Mouse (Mus musculus) forebrain, embryonic 11.5 days (tissue): ENCODE data around the gene Exoc2. TPM values are rescaled to one million over a fixed set of nuclear protein-coding genes. Genes with fewer than 3 reads are reported as not detected.

Experiments
- ATAC-seq: fragments of 200-750 bp; cut with Nextera tagmentation; replicated peaks from 2 replicates; pipeline ENCODE4 v1.8.0; 2017; ENCODE audit warnings: moderate TSS enrichment; ENCODE audit not compliant: low FRiP score
- DNase-seq: peaks from one replicate; pipeline ENCODE4 v3.0.0-alpha.2; 2017; ENCODE audit warnings: low spot score
- H3K27ac ChIP-seq: fragments of 300-500 bp; sonication (generic); 2 replicates; pipeline ENCODE4 v1.5.1; 2014; ENCODE audit warnings: low read depth, low read length
- H3K27me3 ChIP-seq: fragments of 300-500 bp; sonication (generic); 2 replicates; pipeline ENCODE4 v1.6.1; 2014; ENCODE audit warnings: mild to moderate bottlenecking, low read length, mixed read lengths; ENCODE audit not compliant: control insufficient read depth, insufficient read depth
- H3K36me3 ChIP-seq: fragments of 300-500 bp; sonication (generic); 2 replicates; pipeline ENCODE4 v1.6.1; 2014; ENCODE audit warnings: mild to moderate bottlenecking, low read length, moderate library complexity, mixed read lengths; ENCODE audit not compliant: control insufficient read depth, insufficient read depth
- H3K4me1 ChIP-seq: fragments of 300-500 bp; sonication (generic); replicated peaks from 2 replicates; pipeline ENCODE4 v1.6.1; 2014; ENCODE audit warnings: low read length, mixed read lengths; ENCODE audit not compliant: control insufficient read depth, insufficient read depth
- H3K4me2 ChIP-seq: fragments of 300-500 bp; sonication (generic); 2 replicates; pipeline ENCODE4 v1.6.1; 2014; ENCODE audit warnings: low read depth, mild to moderate bottlenecking, low read length, moderate library complexity, mixed read lengths; ENCODE audit not compliant: severe bottlenecking
- H3K4me3 ChIP-seq: fragments of 300-500 bp; sonication (generic); 2 replicates; pipeline ENCODE4 v1.5.1; 2014; ENCODE audit warnings: low read depth, low read length
- H3K9ac ChIP-seq: fragments of 300-500 bp; sonication (generic); 2 replicates; pipeline ENCODE4 v1.6.1; 2014; ENCODE audit warnings: low read length
- H3K9me3 ChIP-seq: fragments of 300-500 bp; sonication (generic); 2 replicates; pipeline ENCODE4 v1.6.1; 2016; ENCODE audit warnings: low read length, mixed read lengths; ENCODE audit not compliant: control insufficient read depth
- WGBS: fragments of 180-500 bp; shearing (Covaris S2); extraction: QIAGEN DNeasy Blood & Tissue Kit; methylation state at CpG from one replicate; pipeline ENCODE4 v1.1.7; 2014; 5-methylcytosine and 5-hydroxymethylcytosine counted together
- polyA plus RNA-seq: library from polyadenylated mRNA; unstranded; fragments of >200 nt; fragmentation: Nextera tagmentation; extraction: Ambion mirVana; gene quantifications from 2 replicates; pipeline ENCODE4 v1.2.1, GENCODE M21; 2014

The Exoc2 gene
- polyA plus RNA-seq, 1 experiment from 2014 or later, result 37.9 TPM

DNA sequence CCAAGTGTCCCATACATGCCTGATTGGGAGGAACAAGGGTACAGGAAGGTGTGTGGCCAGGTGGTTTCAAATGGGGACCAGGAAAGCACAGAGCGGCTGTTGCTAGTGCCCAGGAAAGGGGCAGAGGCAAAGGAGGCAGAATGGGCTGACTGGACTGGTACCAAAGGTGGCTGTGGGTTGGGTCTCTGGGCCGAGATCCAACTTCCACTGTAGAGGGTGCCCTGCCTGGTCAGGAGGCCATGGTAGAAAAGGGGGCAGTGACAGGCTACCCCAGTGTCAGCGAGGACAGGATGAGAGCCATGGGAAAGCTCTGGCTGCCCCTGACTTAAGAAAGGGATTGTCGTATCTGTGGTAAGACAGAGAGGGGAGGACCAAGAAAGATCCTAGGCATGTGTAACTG, 180.7 kb downstream of the Exoc2 start:
- H3K9ac ChIP-seq, result no peak overlapping the region
- no peak overlapping the region for H3K4me3 ChIP-seq
- ATAC-seq, result no peak
- no peak for DNase-seq
- H3K27me3 ChIP-seq, result no peaks in the 10 kb centered on the region
- H3K4me2 ChIP-seq, result no peak overlapping the region
- H3K36me3 ChIP-seq, result no peaks in the 10 kb centered on the region
- H3K4me1 ChIP-seq, result no peaks in the 10 kb centered on the region
- no peaks in the 10 kb centered on the region for H3K9me3 ChIP-seq
- 88% methylated on average over 4 of the region's 4 CpGs for WGBS
- H3K27ac ChIP-seq, result no peak overlapping the region

GRCm38 (mm10) chr13:30792741-30793140, 181.2 kb downstream of the Exoc2 start:
- 90% methylated on average over 3 of the region's 3 CpGs for WGBS
- no peak for ATAC-seq

DNA sequence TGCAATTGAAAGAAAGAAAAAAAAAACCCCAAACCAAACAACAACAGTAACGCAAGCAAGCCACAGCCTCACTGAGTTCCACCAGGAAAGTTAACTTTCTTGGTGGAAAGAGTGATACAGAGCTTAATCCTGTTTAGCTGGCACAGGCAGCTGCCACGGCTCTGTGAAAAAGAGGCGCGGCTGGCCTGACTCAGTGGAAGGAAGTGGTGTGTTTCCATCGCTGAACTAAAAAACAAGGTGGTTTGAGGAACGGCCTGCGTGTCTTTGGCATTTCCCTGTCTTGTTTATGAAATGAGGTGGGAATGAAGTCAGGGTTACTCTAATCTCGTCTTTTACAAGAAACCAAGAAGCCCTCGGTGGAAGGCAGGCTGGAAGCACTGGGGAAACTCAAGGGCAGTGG, 181.6 kb downstream of the Exoc2 start:
- DNase-seq, result no peak
- ATAC-seq, result no peak
- Histone ChIP-seq H3K27ac (no peak overlapping the region), H3K4me1 (no peaks in the 10 kb centered on the region), H3K9me3 (no peaks in the 10 kb centered on the region), H3K9ac (no peak overlapping the region), H3K36me3 (no peaks in the 10 kb centered on the region), H3K4me2 (no peak overlapping the region), H3K27me3 (no peaks in the 10 kb centered on the region), H3K4me3 (no peak overlapping the region)
- WGBS, result 85% methylated on average over 9 of the region's 9 CpGs

More at GRCm38 (mm10) chr13:30792741-30793140, 181.2 kb downstream of the Exoc2 start:
- Histone ChIP-seq H3K4me2 (no peak overlapping the region), H3K36me3 (no peaks in the 10 kb centered on the region), H3K9ac (no peak overlapping the region), H3K27ac (no peak overlapping the region), H3K4me1 (no peaks in the 10 kb centered on the region), H3K9me3 (no peaks in the 10 kb centered on the region), H3K4me3 (no peak overlapping the region), H3K27me3 (no peaks in the 10 kb centered on the region)
- DNase-seq, result no peak

GRCm38 (mm10) chr13:30790016-30790415, 183.9 kb downstream of the Exoc2 start:
- no peaks in the 10 kb centered on the region for H3K4me1 ChIP-seq
- H3K4me2 ChIP-seq, result no peak overlapping the region
- no peaks in the 10 kb centered on the region for H3K9me3 ChIP-seq
- H3K27me3 ChIP-seq, result no peaks in the 10 kb centered on the region
- no peak overlapping the region for H3K4me3 ChIP-seq
- no peak for DNase-seq
- H3K36me3 ChIP-seq, result no peaks in the 10 kb centered on the region
- no peak for ATAC-seq
- no peak overlapping the region for H3K27ac ChIP-seq
- 64% methylated on average over 5 of the region's 5 CpGs for WGBS
- no peak overlapping the region for H3K9ac ChIP-seq

DNA sequence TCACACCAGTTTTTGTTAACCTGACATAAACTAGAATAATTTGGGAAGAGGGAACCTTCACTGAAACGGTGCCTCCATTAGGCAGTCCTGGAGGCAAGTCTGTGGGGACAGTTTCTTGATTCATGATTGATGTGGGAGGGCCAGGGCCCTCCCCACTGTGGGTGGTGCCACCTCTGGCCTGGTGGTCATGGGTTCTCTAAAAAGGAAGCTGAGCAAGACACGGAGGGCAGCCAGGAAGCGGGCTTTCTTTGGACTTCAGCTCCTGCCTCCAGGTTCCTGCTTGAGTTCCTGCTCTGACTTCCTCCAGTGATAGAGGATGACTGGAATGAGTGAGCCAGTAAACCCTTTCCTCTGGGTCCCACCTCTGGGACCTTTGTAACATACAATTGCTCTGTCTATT, 185.5 kb downstream of the Exoc2 start:
- H3K4me3 ChIP-seq, result no peak overlapping the region
- no peak overlapping the region for H3K9ac ChIP-seq
- H3K9me3 ChIP-seq, result no peaks in the 10 kb centered on the region
- H3K36me3 ChIP-seq, result no peaks in the 10 kb centered on the region
- H3K4me2 ChIP-seq, result no peak overlapping the region
- no peak overlapping the region for H3K27ac ChIP-seq
- 82% methylated on average over 3 of the region's 3 CpGs for WGBS
- ATAC-seq, result no peak
- no peaks in the 10 kb centered on the region for H3K27me3 ChIP-seq
- no peaks in the 10 kb centered on the region for H3K4me1 ChIP-seq
- DNase-seq, result no peak

GRCm38 (mm10) chr13:30787960-30788359, 185.9 kb downstream of the Exoc2 start:
- WGBS, result 87% methylated on average over 4 of the region's 4 CpGs
- Histone ChIP-seq H3K27ac (no peak overlapping the region), H3K36me3 (no peaks in the 10 kb centered on the region), H3K4me1 (no peaks in the 10 kb centered on the region), H3K9me3 (no peaks in the 10 kb centered on the region), H3K4me3 (no peak overlapping the region), H3K4me2 (no peak overlapping the region), H3K27me3 (no peaks in the 10 kb centered on the region), H3K9ac (no peak overlapping the region)
- no peak for DNase-seq
- no peak for ATAC-seq

GRCm38 (mm10) chr13:30787556-30787955, 186.3 kb downstream of the Exoc2 start:
- ATAC-seq (no peak), DNase-seq (no peak)
- no peaks in the 10 kb centered on the region for H3K9me3 ChIP-seq
- H3K4me2 ChIP-seq, result no peak overlapping the region
- H3K36me3 ChIP-seq, result no peaks in the 10 kb centered on the region
- no peak overlapping the region for H3K4me3 ChIP-seq
- no peak overlapping the region for H3K9ac ChIP-seq
- H3K27ac ChIP-seq, result no peak overlapping the region
- WGBS, result 81% methylated on average over 2 of the region's 2 CpGs
- H3K4me1 ChIP-seq, result no peaks in the 10 kb centered on the region
- no peaks in the 10 kb centered on the region for H3K27me3 ChIP-seq

DNA sequence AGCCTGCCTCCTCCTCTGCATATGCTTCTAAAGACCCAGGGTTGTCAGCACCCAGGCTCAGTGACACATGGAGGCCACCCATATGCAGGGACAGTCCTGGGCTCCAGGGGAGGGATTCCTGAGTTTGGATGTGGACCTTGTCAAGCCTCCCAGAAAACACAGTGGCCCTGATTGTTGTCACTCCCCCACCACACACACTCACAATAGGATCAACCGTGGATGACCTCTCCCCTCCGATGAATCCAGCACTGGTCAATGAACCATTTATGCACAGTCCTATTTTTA, 186.9 kb downstream of the Exoc2 start:
- H3K4me3 ChIP-seq, result no peak overlapping the region
- no peaks in the 10 kb centered on the region for H3K36me3 ChIP-seq
- DNase-seq (no peak), ATAC-seq (no peak)
- WGBS, result 70% methylated on average over 2 of the region's 2 CpGs
- H3K9ac ChIP-seq, result no peak overlapping the region
- no peaks in the 10 kb centered on the region for H3K4me1 ChIP-seq
- no peak overlapping the region for H3K4me2 ChIP-seq
- H3K27ac ChIP-seq, result no peak overlapping the region
- H3K27me3 ChIP-seq, result no peaks in the 10 kb centered on the region
- no peaks in the 10 kb centered on the region for H3K9me3 ChIP-seq

DNA sequence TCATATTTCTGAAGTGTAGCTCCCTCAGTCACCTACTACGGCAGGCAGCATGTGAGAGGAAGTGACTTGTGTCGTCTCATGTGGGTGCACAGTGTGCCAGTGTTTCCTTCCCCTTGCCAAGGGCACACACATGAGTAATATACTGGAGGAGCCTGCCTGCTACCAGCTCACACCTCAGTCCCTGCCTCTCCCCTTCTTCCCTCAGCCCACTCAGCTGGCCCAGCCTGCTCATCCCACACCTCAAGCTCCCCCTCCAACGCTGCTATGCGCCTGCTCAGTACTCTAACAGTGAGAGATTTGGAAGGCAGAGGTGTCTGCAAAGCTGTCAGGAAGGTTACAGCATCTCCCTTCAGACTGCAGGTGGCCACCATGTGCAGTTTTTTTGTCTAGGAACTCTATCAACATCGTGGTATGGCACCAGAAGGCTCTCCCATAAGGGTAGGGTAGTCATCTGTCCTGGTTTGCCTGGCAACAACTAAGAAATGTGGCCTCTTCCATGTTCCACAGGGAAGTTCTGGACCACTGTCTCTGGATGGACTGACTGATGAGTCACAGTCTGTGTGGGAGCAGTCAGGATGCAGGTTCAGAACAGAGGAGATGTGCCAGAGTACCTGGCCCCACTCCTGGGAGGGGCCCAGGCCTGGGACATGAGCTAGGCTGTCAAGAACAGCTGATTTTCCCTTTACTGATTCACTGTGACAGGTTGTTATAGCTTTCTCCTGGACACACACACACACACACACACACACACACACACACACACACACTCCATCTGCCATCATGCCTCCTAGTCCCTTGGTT, 187.5 kb downstream of the Exoc2 start:
- ATAC-seq (no peak), DNase-seq (no peak)
- no peak overlapping the region for H3K4me3 ChIP-seq
- H3K4me2 ChIP-seq, result no peak overlapping the region
- WGBS, result 85% methylated on average over 5 of the region's 5 CpGs
- no peaks in the 10 kb centered on the region for H3K36me3 ChIP-seq
- H3K4me1 ChIP-seq, result no peaks in the 10 kb centered on the region
- no peak overlapping the region for H3K9ac ChIP-seq
- H3K27ac ChIP-seq, result no peak overlapping the region
- H3K27me3 ChIP-seq, result no peaks in the 10 kb centered on the region
- no peaks in the 10 kb centered on the region for H3K9me3 ChIP-seq
